Mouse (Mus musculus) left cerebral cortex, postnatal 10 days (tissue): ENCODE measurements around the gene Ccdc54. TPM values are rescaled to one million over a fixed set of nuclear protein-coding genes. Genes with fewer than 3 reads are reported as not detected.

ENCODE experiments used
- DNase-seq, 2 experiments: peaks; one replicate each; pipeline ENCODE4 v3.0.0; 2021 to 2022; ENCODE audit warnings: low spot score in 2 of 2, mixed read lengths in 1 of 2; ENCODE audit errors: extremely low spot score in 1 of 2
- intact Hi-C: fragments of 180-260 bp; cut with DNase I; formaldehyde crosslinking; loops from one replicate; pipeline ENCODE4 v1.15.1; 2025
- total RNA-seq, 2 experiments: library from RNA; stranded (reverse); gene quantifications; 2 replicates each; pipeline ENCODE4 v1.2.3; 2021

Gene Ccdc54
- total RNA-seq = not detected

- intact Hi-C loops = no loop called here
- no peak for DNase-seq
Measured at GRCm38 (mm10) chr16:50591054-50591453, at the start of gene Ccdc54. TSS of gene Ccdc54 (minus strand) at chr16:50591154.

GRCm38 (mm10) chr16:50632585-50632984 lies 41.6 kb upstream of the Ccdc54 start:
- DNase-seq = no peak
- intact Hi-C loops = no loop called here

GRCm38 (mm10) chr16:50615569-50615968 lies 24.6 kb upstream of the Ccdc54 start:
- intact Hi-C loops = no loop called here
- DNase-seq = peak in 1 of 2 experiments; percentile 15

GRCm38 (mm10) chr16:50612944-50613343 lies 22.0 kb upstream of the Ccdc54 start:
- DNase-seq = no peak
- intact Hi-C loops = no loop called here

GRCm38 (mm10) chr16:50610580-50610979 lies 19.6 kb upstream of the Ccdc54 start:
- no peak for DNase-seq
- intact Hi-C loops = no loop called here

GRCm38 (mm10) chr16:50607776-50608562 lies 17.0 kb upstream of the Ccdc54 start:
- intact Hi-C loops = no loop called here
- no peak for DNase-seq

- intact Hi-C loops = no loop called here
- no peak for DNase-seq
Measured at GRCm38 (mm10) chr16:50604826-50605225, 13.9 kb upstream of the Ccdc54 start.

- intact Hi-C loops = no loop called here
- no peak for DNase-seq
Measured at GRCm38 (mm10) chr16:50601947-50602346, 11.0 kb upstream of the Ccdc54 start.

GRCm38 (mm10) chr16:50600665-50601064 lies 9.7 kb upstream of the Ccdc54 start:
- no peak for DNase-seq
- intact Hi-C loops = no loop called here

GRCm38 (mm10) chr16:50596679-50597078 lies 5.7 kb upstream of the Ccdc54 start:
- no peak for DNase-seq
- intact Hi-C loops = no loop called here

- DNase-seq = no peak
- intact Hi-C loops = no loop called here
Measured at GRCm38 (mm10) chr16:50596171-50596570, 5.2 kb upstream of the Ccdc54 start.

GRCm38 (mm10) chr16:50594876-50595275 lies 3.9 kb upstream of the Ccdc54 start:
- intact Hi-C loops = no loop called here
- no peak for DNase-seq

GRCm38 (mm10) chr16:50593361-50593760 lies 2.4 kb upstream of the Ccdc54 start:
- no peak for DNase-seq
- intact Hi-C loops = no loop called here

GRCm38 (mm10) chr16:50589574-50590151 lies 1.3 kb downstream of the Ccdc54 start:
- intact Hi-C loops = no loop called here
- no peak for DNase-seq

GRCm38 (mm10) chr16:50588191-50588590 lies 2.8 kb downstream of the Ccdc54 start:
- intact Hi-C loops = no loop called here
- no peak for DNase-seq

- DNase-seq = no peak
- intact Hi-C loops = no loop called here
Measured at GRCm38 (mm10) chr16:50587139-50587538, 3.8 kb downstream of the Ccdc54 start.

GRCm38 (mm10) chr16:50578361-50578760 lies 12.6 kb downstream of the Ccdc54 start:
- DNase-seq = no peak
- intact Hi-C loops = no loop called here

- DNase-seq = peak in 1 of 2 experiments; percentile 29
- intact Hi-C loops = no loop called here
Measured at GRCm38 (mm10) chr16:50572557-50572956, 18.4 kb downstream of the Ccdc54 start.

- intact Hi-C loops = no loop called here
- DNase-seq = no peak
Measured at GRCm38 (mm10) chr16:50559163-50559771, 31.7 kb downstream of the Ccdc54 start.

- intact Hi-C loops = no loop called here
Measured at GRCm38 (mm10) chr16:50553828-50554227, 37.1 kb downstream of the Ccdc54 start.

More at GRCm38 (mm10) chr16:50553828-50554227, 37.1 kb downstream of the Ccdc54 start:
- no peak for DNase-seq
